Mouse (Mus musculus): Measurements from ENCODE around the gene Rbpjl.

Gene Rbpjl

GRCm38 (mm10) chr2:164402906-164403305, at the start of gene Rbpjl:
Gene Rbpjl (plus strand): TSS chr2:164403141.
- DNase-seq (ENCODE audit: extremely low spot score, low read depth, low spot score): peak; percentile 57

- no peak for DNase-seq (ENCODE audit: extremely low spot score, low read depth, low spot score)
These were observed 49.6 kb upstream of the Rbpjl start for GRCm38 (mm10) chr2:164353356-164353755.

- no peak for DNase-seq (ENCODE audit: extremely low spot score, low read depth, low spot score)
These were observed 46.6 kb upstream of the Rbpjl start for GRCm38 (mm10) chr2:164356177-164356967.

- no peak for DNase-seq (ENCODE audit: extremely low spot score, low read depth, low spot score)
These were observed 44.6 kb upstream of the Rbpjl start for GRCm38 (mm10) chr2:164358373-164358772.

GRCm38 (mm10) chr2:164359031-164359430, 43.9 kb upstream of the Rbpjl start:
- no peak for DNase-seq (ENCODE audit: extremely low spot score, low read depth, low spot score)

GRCm38 (mm10) chr2:164359668-164360067, 43.3 kb upstream of the Rbpjl start:
- no peak for DNase-seq (ENCODE audit: extremely low spot score, low read depth, low spot score)

GRCm38 (mm10) chr2:164360974-164361657, 41.8 kb upstream of the Rbpjl start:
- DNase-seq (ENCODE audit: extremely low spot score, low read depth, low spot score): no peak

GRCm38 (mm10) chr2:164366947-164367346, 36.0 kb upstream of the Rbpjl start:
- DNase-seq (ENCODE audit: extremely low spot score, low read depth, low spot score): no peak

- DNase-seq (ENCODE audit: extremely low spot score, low read depth, low spot score): no peak
These were observed 34.3 kb upstream of the Rbpjl start for GRCm38 (mm10) chr2:164368620-164369105.

- DNase-seq (ENCODE audit: extremely low spot score, low read depth, low spot score): no peak
These were observed 31.6 kb upstream of the Rbpjl start for GRCm38 (mm10) chr2:164371371-164371770.

- DNase-seq (ENCODE audit: extremely low spot score, low read depth, low spot score): no peak
These were observed 30.4 kb upstream of the Rbpjl start for GRCm38 (mm10) chr2:164372408-164373053.

- no peak for DNase-seq (ENCODE audit: extremely low spot score, low read depth, low spot score)
These were observed 29.8 kb upstream of the Rbpjl start for GRCm38 (mm10) chr2:164373187-164373586.

GRCm38 (mm10) chr2:164377478-164378426, 25.2 kb upstream of the Rbpjl start:
- no peak for DNase-seq (ENCODE audit: extremely low spot score, low read depth, low spot score)

GRCm38 (mm10) chr2:164381726-164382125, 21.2 kb upstream of the Rbpjl start:
- DNase-seq (ENCODE audit: extremely low spot score, low read depth, low spot score): no peak

GRCm38 (mm10) chr2:164382971-164383370, 20.0 kb upstream of the Rbpjl start:
- DNase-seq (ENCODE audit: extremely low spot score, low read depth, low spot score): no peak

GRCm38 (mm10) chr2:164383656-164384399, 19.1 kb upstream of the Rbpjl start:
- DNase-seq (ENCODE audit: extremely low spot score, low read depth, low spot score): no peak

- no peak for DNase-seq (ENCODE audit: extremely low spot score, low read depth, low spot score)
These were observed 16.8 kb upstream of the Rbpjl start for GRCm38 (mm10) chr2:164385927-164386763.

- DNase-seq (ENCODE audit: extremely low spot score, low read depth, low spot score): no peak
These were observed 16.0 kb upstream of the Rbpjl start for GRCm38 (mm10) chr2:164386953-164387352.

GRCm38 (mm10) chr2:164389020-164389419, 13.9 kb upstream of the Rbpjl start, which contains the start of gene Slpi:
Gene Slpi (minus strand): TSS chr2:164389095.
- no peak for DNase-seq (ENCODE audit: extremely low spot score, low read depth, low spot score)

Data from hindlimb bud, embryonic 11.5 days (tissue).